Mouse (Mus musculus) erythroblast, embryonic 14.5 days (primary cell): Measurements from ENCODE around the gene Olfr1197. TPM values are rescaled to one million over a fixed set of nuclear protein-coding genes. Genes with fewer than 3 reads are reported as not detected.

Experiments used
- H3K27me3 ChIP-seq: 2 replicates; pipeline ENCODE4 v1.6.1; 2012; ENCODE audit warnings: inconsistent platforms; ENCODE audit not compliant: control insufficient read depth
- H3K36me3 ChIP-seq: 2 replicates; pipeline ENCODE4 v1.6.1; 2012; ENCODE audit warnings: mild to moderate bottlenecking, inconsistent platforms; ENCODE audit not compliant: control insufficient read depth
- H3K4me1 ChIP-seq: 2 replicates; pipeline ENCODE4 v1.6.1; 2012; ENCODE audit warnings: inconsistent platforms; ENCODE audit not compliant: control insufficient read depth
- H3K4me3 ChIP-seq: replicated peaks from 2 replicates; pipeline ENCODE3; 2012; ENCODE audit warnings: moderate library complexity, mild to moderate bottlenecking, inconsistent platforms
- H3K9me3 ChIP-seq: 2 replicates; pipeline ENCODE4 v1.6.1; 2012; ENCODE audit warnings: low read length, inconsistent platforms, mixed read lengths; ENCODE audit not compliant: control insufficient read depth
- GATA1 ChIP-seq: IDR thresholded peaks from 2 replicates; pipeline ENCODE4 v1.6.1; 2012; ENCODE audit warnings: low read length, inconsistent platforms, mixed read lengths
- TAL1 ChIP-seq: IDR thresholded peaks from 3 replicates; pipeline ENCODE4 v1.6.1; 2012; ENCODE audit warnings: low read length, inconsistent platforms, mixed read lengths
- polyA plus RNA-seq: library from polyadenylated mRNA; stranded (reverse); fragments of >175 nt; gene quantifications from 2 replicates; pipeline ENCODE4 v1.2.3, GENCODE M21; 2012

The Olfr1197 gene
- not detected in 2 replicates for polyA plus RNA-seq

GRCm38 (mm10) chr2:88732266-88732665 is at the start of gene Olfr1197:
Gene Olfr1197 (minus strand): TSS chr2:88732366.
- Histone ChIP-seq H3K4me1 (no peaks in the 10 kb centered on the region), H3K27me3 (no peaks in the 10 kb centered on the region), H3K36me3 (no peaks in the 10 kb centered on the region), H3K4me3 (no peak within 1 kb of the TSS), H3K9me3 (no peaks in the 10 kb centered on the region)
- no peak for TF ChIP-seq TAL1
- TF ChIP-seq GATA1: no peak

- Histone ChIP-seq H3K4me3 (no peak within 1 kb of the TSS), H3K36me3 (no peaks in the 10 kb centered on the region), H3K9me3 (no peaks in the 10 kb centered on the region; the same call in 1 of the 2 replicates), H3K27me3 (no peaks in the 10 kb centered on the region), H3K4me1 (no peaks in the 10 kb centered on the region)
- no peak for TF ChIP-seq GATA1
- no peak for TF ChIP-seq TAL1
Measured at GRCm38 (mm10) chr2:88770388-88770787, 38.2 kb upstream of the Olfr1197 start, which contains the start of gene Olfr1200. Gene Olfr1200 (minus strand): TSS chr2:88770488.

DNA sequence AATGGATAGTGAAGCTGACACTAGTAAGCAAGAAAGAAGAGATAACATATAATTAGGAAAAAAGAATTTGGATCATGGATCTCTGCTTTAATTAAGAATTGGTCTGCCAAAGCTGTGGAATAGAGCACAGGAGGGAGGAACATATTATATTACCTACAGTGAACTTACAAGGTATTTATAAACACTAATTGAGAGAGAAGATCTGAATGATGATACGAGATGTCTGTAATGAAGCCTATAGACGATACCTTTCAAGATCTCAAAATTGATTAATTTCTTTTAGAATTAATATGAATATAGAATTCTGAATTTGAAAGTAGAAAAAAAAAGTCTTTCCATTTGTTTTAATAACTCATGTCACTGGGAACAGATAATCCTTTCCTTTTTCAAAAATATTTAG is 28.2 kb upstream of the Olfr1197 start, which contains the start of gene Olfr1199:
Gene Olfr1199 (minus strand): TSS at position 101 of the 400 bp plus-strand sequence.
- H3K4me3 ChIP-seq: no peak within 1 kb of the TSS
- no peaks in the 10 kb centered on the region for H3K36me3 ChIP-seq
- TF ChIP-seq GATA1 (no peak), TAL1 (no peak)
- H3K9me3 ChIP-seq: peaks cover 5% of the 10 kb centered on the region
- H3K27me3 ChIP-seq: no peaks in the 10 kb centered on the region
- no peaks in the 10 kb centered on the region for H3K4me1 ChIP-seq

- Histone ChIP-seq H3K4me3 (no peak within 1 kb of the TSS), H3K9me3 (no peaks in the 10 kb centered on the region), H3K27me3 (no peaks in the 10 kb centered on the region), H3K36me3 (no peaks in the 10 kb centered on the region), H3K4me1 (no peaks in the 10 kb centered on the region)
- TF ChIP-seq GATA1 (no peak), TAL1 (no peak)
Measured at GRCm38 (mm10) chr2:88751270-88751669, 19.1 kb upstream of the Olfr1197 start, which contains the start of gene Olfr1198. Gene Olfr1198 (minus strand): TSS chr2:88751370.

DNA sequence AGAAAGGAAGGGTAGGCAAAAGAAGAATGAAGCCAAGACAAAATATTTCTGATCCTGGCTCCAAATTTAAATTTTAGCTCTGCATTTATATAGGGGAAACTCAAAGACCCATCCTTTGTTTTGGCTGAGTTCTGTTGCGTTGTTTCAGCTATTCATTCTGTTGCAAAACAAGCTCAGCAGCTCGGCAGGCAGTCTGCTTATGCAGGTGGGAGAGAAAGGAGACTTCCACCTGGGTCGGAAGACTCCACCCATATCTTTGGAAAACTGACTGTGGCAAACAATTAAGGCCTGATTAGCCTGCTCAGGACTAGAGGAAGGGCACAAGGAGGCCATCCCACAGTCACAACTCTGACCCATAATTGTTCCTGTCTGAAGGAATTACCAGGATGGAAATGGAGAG is 11.2 kb upstream of the Olfr1197 start:
- H3K27me3 ChIP-seq: no peaks in the 10 kb centered on the region
- no peaks in the 10 kb centered on the region for H3K4me1 ChIP-seq
- TF ChIP-seq GATA1 (no peak), TAL1 (no peak)
- H3K36me3 ChIP-seq: no peaks in the 10 kb centered on the region
- H3K9me3 ChIP-seq: no peaks in the 10 kb centered on the region; the same call in 1 of the 2 replicates
- H3K4me3 ChIP-seq: no peak overlapping the region

DNA sequence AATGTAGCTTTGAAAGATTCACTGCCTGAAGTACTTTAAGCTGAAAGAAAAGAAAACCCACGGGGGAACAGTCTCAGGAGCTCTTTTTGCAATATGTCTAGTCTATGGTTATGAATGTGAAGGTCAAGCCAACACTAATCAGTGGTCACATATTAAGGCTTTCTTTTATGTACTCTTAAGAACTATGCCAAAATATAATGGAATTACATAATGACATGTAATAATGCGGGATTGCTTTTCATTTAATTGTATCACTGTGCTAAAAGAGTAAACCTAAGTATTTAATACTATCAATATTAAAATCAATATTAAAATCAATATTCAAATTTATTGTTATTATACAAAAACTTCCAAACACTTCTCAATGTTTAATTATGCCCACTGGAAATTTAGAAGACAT is 27.7 kb downstream of the Olfr1197 start, which contains the start of gene Olfr1196:
Gene Olfr1196 (minus strand): TSS at position 101 of the 400 bp plus-strand sequence.
- Histone ChIP-seq H3K9me3 (no peaks in the 10 kb centered on the region), H3K4me3 (no peak within 1 kb of the TSS), H3K36me3 (no peaks in the 10 kb centered on the region), H3K4me1 (no peaks in the 10 kb centered on the region), H3K27me3 (no peaks in the 10 kb centered on the region)
- no peak for TF ChIP-seq GATA1
- TF ChIP-seq TAL1: no peak

GRCm38 (mm10) chr2:88689087-88689486 is 43.1 kb downstream of the Olfr1197 start, which contains the start of gene Olfr1195:
Gene Olfr1195 (minus strand): TSS chr2:88689187.
- no peaks in the 10 kb centered on the region for H3K27me3 ChIP-seq
- H3K9me3 ChIP-seq: no peaks in the 10 kb centered on the region; the same call in 1 of the 2 replicates
- no peaks in the 10 kb centered on the region for H3K36me3 ChIP-seq
- H3K4me3 ChIP-seq: no peak within 1 kb of the TSS
- no peaks in the 10 kb centered on the region for H3K4me1 ChIP-seq
- no peak for TF ChIP-seq TAL1
- TF ChIP-seq GATA1: no peak

Other genes starting within 250 kb of the Olfr1197 start
- 0.01 TPM in 1 of 2 replicates, not detected in the other for gene Olfr1184, start 248.8 kb downstream of the Olfr1197 start, polyA plus RNA-seq
- gene Olfr1185-ps1, start 239.0 kb downstream of the Olfr1197 start, polyA plus RNA-seq: not detected in 2 replicates
- gene Olfr1186, start 213.8 kb downstream of the Olfr1197 start, polyA plus RNA-seq: not detected in 2 replicates
- not detected in 2 replicates for gene Olfr1188, start 175.4 kb downstream of the Olfr1197 start, polyA plus RNA-seq
- not detected in 2 replicates for gene Olfr1189, start 145.9 kb downstream of the Olfr1197 start, polyA plus RNA-seq
- 0.01 TPM in 1 of 2 replicates, not detected in the other for gene Olfr1191-ps1, start 91.8 kb downstream of the Olfr1197 start, polyA plus RNA-seq
- not detected in 2 replicates for gene Olfr1192-ps1, start 83.9 kb downstream of the Olfr1197 start, polyA plus RNA-seq
- gene Olfr1193, start 56.7 kb downstream of the Olfr1197 start, polyA plus RNA-seq: not detected in 2 replicates
- not detected in 2 replicates for gene Olfr1195, start 43.2 kb downstream of the Olfr1197 start, polyA plus RNA-seq
- not detected in 2 replicates for gene Olfr1196, start 27.8 kb downstream of the Olfr1197 start, polyA plus RNA-seq
- not detected in 2 replicates for gene Olfr1198, start 19.0 kb upstream of the Olfr1197 start, polyA plus RNA-seq
- not detected in 2 replicates for gene Olfr1199, start 28.1 kb upstream of the Olfr1197 start, polyA plus RNA-seq
- gene Olfr1200, start 38.1 kb upstream of the Olfr1197 start, polyA plus RNA-seq: not detected in 2 replicates
- not detected in 2 replicates for gene Olfr1201, start 60.7 kb upstream of the Olfr1197 start, polyA plus RNA-seq
- gene Olfr1202, start 82.1 kb upstream of the Olfr1197 start, polyA plus RNA-seq: not detected in 2 replicates
- gene Olfr1205, start 97.4 kb upstream of the Olfr1197 start, polyA plus RNA-seq: not detected in 2 replicates
- gene Olfr1204, start 116.9 kb upstream of the Olfr1197 start, polyA plus RNA-seq: not detected in 2 replicates
- gene Olfr1206, start 130.9 kb upstream of the Olfr1197 start, polyA plus RNA-seq: not detected in 2 replicates
- gene Olfr1208, start 169.9 kb upstream of the Olfr1197 start, polyA plus RNA-seq: not detected in 2 replicates
- not detected in 2 replicates for gene Olfr1209, start 182.8 kb upstream of the Olfr1197 start, polyA plus RNA-seq
- not detected in 2 replicates for gene Olfr1211, start 205.7 kb upstream of the Olfr1197 start, polyA plus RNA-seq
- gene Olfr1212, start 221.6 kb upstream of the Olfr1197 start, polyA plus RNA-seq: not detected in 2 replicates
- not detected in 2 replicates for gene Gm13762, start 247.9 kb upstream of the Olfr1197 start, polyA plus RNA-seq